Mouse (Mus musculus) gastrocnemius, postnatal 25 days (tissue): Measurements from ENCODE around the gene Slu7. TPM values are rescaled to one million over a fixed set of nuclear protein-coding genes. Genes with fewer than 3 reads are reported as not detected.

Experiments
- DNase-seq: peaks from one replicate; pipeline ENCODE4 v3.0.0; 2022
- long read RNA-seq, 2 experiments: library from polyadenylated mRNA; stranded (forward); transcript quantifications; one replicate each; pipeline ENCODE4 v2.0.0; 2021
- total RNA-seq, 2 experiments: library from RNA; stranded (reverse); gene quantifications; 1 replicate in 1 of 2; 2 replicates in 1 of 2; pipeline ENCODE4 v1.2.3; 2021

Gene Slu7
- 10 to 100 TPM; 27.8 to 28.3 TPM for total RNA-seq
- long read RNA-seq, experiment 1, partial matches to known transcripts, result 4 of 19 reads
- long read RNA-seq, experiment 1, other reads (novel, unspliced or antisense), result 11 of 19 reads
- long read RNA-seq, experiment 2, transcript Slu7-201 (16 exons, 3,625 nt), result major isoform, 11 of 30 reads
- long read RNA-seq, experiment 2, partial matches to known transcripts, result 1 of 30 reads
- long read RNA-seq, experiment 2, other reads (novel, unspliced or antisense), result 16 of 30 reads

DNA sequence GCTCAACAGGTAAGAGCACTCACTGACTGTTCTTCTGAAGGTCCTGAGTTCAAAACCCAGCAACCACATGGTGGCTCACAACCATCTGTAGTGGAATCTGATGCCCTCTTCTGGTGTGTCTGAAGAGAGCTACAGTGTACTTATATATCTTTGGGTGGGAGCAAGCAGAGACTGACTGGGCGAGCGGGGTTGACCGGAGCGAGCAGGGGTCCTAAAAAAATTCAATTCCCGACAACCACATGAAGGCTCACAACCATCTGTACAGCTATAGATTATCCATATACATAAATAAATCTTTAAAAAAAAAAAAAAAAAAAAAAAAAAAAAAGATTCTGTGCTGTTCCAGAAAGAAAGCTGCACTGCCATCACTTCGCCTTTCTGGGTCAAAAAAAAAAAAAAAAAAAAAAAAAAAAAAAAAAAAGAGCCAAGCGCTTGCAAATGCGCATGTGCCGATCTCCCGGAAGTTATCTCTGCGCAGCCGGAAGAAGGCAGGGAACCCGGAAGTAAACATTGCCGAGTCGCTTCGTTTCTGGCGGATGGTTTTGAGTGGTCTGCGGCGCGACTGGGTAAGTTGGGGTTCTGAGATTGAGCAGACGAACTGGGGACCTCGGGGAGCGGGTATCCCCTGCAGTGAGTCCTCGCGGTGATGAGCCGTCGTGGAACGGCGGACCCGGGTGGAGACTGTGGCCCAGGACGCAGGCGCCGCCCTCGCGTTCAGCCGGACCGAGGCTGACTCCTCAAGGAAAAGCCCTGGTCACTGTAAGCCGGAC, at the start of gene Slu7:
TSS of gene Slu7 (plus strand) at position 491 of the 770 bp plus-strand sequence.
- peak; percentile 68 for DNase-seq

GRCm38 (mm10) chr11:43385055-43385649, 48.4 kb upstream of the Slu7 start:
- DNase-seq, result peak; percentile 32

DNA sequence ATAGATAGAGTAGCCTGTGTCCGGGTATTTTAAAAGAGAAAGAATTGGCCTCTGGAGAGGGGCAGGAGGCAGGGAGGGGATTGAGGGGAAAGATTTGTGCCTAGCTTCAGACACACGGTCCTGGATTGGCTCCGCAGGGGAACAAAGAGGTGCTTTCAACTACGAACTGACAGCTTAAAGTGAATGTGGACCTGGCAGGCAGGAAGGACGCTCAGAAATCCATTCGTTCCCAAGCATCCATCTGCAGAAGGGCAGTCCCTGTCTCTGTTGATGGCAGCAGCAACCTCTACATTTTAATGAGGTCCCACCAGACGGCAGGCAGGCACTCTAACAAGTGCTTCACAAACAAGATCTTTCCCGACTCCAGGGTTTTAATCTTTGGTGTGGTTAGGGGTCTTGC, 47.8 kb upstream of the Slu7 start:
- no peak for DNase-seq

- no peak for DNase-seq
Measured at GRCm38 (mm10) chr11:43387004-43387880, 46.3 kb upstream of the Slu7 start.

DNA sequence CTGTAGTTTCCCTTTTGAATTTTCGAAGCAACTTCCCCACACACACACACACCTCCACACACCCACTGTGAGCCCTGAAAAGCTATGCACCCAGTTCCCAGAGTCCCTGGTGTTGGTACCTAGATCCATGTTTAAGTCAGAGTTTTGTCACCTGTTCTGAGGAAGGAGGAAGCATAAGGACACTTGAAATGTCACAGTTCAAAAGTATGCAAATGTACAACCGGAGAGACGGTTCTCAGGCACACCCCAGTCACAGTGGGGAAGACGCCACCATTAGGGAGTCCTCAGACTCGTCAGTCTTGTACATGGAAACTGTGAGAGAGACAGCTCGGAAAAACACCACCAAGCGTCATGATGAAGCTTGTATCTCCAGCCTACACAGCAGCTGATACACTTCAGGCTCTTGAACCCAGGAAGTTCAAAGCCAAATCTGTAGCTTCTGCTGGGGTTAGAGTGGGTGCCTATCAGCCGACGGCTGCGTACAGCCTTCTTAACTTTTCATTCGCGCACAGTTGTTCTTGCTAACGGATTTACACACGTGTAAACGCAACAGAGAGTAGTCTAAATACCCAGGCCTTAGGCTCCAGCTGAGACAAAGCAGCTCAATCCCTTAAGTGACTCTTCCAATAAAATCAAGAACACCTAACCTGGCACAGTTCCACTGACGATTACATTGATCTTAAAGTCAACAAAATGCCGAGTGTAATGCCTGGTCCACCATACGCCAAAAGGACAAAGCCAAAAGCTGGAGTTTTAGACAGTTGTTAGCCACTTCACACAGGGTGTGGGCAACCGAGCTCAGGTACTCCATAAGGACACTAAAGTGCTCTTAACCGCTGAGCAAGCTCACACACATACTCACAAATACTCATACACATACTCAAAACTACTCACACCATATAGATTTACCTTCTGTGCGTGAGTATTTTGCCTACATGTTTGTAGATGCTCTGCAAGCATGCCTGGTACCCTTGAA, 45.1 kb upstream of the Slu7 start:
- DNase-seq, result no peak

DNA sequence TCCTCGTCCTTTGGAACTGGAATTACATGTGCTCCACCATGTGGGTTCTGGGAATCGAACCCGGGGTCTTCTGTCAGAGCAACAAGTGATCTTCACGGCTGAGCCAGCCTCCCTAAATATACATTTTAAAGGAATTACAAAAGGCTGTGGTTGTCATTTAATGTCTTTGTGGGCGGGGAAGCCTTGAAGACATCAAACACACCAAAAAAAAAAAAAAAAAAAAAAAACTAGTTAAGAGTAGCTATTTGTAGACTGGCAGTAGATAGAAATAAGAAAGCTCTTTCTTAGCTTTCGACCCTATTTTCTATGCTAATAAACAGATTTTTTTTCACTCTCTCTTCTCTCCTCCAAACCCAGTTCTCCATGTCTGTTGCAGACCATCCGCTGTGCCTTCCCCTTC, 44.4 kb upstream of the Slu7 start:
- DNase-seq, result no peak

- DNase-seq, result no peak
Measured at GRCm38 (mm10) chr11:43392757-43393156, 40.8 kb upstream of the Slu7 start.

- no peak for DNase-seq
Measured at GRCm38 (mm10) chr11:43393325-43393724, 40.2 kb upstream of the Slu7 start.

- no peak for DNase-seq
Measured at GRCm38 (mm10) chr11:43395073-43395948, 38.2 kb upstream of the Slu7 start.

GRCm38 (mm10) chr11:43396246-43396645, 37.3 kb upstream of the Slu7 start:
- DNase-seq, result no peak

- no peak for DNase-seq
Measured at GRCm38 (mm10) chr11:43396672-43397071, 36.9 kb upstream of the Slu7 start.

DNA sequence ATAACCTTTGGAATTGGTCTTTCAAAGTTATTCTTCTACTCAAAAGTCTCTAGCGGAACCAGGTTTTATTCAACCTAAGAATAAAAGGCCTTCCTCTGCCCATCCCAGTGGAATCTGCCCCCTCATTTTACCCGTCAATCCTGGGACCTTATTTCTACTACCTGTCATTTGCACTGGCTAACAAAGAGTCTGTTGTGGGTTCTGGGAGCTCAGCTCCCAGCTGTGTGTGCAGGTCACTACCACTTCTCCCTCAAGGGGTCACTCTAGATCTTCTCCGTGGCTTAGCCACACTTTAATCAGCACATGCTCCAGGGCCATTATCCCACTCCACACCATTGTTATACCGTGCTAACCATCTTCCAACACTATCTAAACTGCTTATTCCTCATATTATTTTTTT, 34.2 kb upstream of the Slu7 start:
- no peak for DNase-seq

DNA sequence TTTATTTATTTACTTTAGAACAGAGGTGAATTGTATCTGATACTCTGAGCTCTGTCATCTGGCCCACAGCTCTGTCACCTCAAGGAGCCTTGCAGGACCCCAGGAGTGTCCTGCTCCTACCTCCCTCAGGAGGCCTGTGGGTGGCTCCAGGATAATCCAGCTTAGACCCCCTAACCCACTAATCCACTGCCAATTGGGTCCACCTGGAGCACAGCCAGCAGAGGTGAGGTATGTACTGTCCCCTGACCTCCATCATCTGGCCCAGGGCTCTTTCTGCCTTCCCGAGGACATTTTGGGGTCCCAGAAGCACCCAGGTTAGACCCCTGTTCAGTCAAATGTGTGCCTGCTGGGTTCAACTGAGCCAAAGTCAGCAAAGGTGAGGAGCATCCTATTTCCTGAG, 33.4 kb upstream of the Slu7 start:
- no peak for DNase-seq

GRCm38 (mm10) chr11:43404150-43404807, 29.3 kb upstream of the Slu7 start:
- no peak for DNase-seq

GRCm38 (mm10) chr11:43408888-43409287, 24.7 kb upstream of the Slu7 start:
- no peak for DNase-seq

DNA sequence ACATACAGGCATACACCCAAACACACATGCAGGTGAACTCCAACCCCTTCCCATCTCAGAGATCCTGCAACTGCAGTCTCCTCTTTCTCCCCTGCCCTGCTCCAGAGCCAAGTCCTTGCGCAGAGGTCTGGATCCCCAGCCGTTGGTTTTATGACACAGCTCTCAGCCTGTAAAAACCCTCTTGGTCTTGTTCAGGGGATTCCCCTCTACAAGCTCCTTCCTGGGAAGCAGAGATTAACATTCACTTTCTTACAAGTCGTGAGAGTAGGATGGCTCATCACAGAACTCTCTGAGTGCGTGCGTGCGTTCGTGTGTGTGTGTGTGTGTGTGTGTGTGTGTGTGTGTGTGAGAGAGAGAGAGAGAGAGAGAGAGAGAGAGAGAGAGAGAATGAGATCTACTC, 23.3 kb upstream of the Slu7 start:
- DNase-seq, result no peak

DNA sequence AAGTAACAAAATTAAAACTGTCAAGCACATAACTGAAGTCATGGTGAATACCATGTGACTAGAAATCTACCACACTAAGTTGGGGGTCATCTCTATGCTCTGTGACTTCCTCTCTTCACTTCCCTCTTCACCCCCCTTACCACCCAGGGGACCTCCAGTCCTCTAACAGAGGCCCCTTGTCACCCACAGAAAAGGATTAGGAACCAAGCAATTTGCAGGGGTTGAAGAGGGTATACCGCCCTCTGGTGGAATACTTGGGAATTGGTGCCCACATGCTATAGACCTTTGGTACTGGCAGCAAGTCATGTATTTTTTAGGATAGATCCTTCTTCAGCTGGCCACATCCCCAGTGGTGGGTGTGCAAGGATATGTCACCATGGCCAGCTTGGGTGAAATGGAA, 22.1 kb upstream of the Slu7 start:
- peak; percentile 24 for DNase-seq

GRCm38 (mm10) chr11:43412771-43413451, 20.6 kb upstream of the Slu7 start:
- peak; percentile 16 for DNase-seq

- DNase-seq, result no peak
Measured at GRCm38 (mm10) chr11:43417201-43417600, 16.3 kb upstream of the Slu7 start.
